Mouse (Mus musculus) right cerebral cortex, adult 18-20 months (tissue): ENCODE results near the gene Mcrs1.

Source experiments
- DNase-seq: peaks from one replicate; pipeline ENCODE4 v3.0.0; 2022; ENCODE audit warnings: mixed read lengths

The Mcrs1 gene

DNA sequence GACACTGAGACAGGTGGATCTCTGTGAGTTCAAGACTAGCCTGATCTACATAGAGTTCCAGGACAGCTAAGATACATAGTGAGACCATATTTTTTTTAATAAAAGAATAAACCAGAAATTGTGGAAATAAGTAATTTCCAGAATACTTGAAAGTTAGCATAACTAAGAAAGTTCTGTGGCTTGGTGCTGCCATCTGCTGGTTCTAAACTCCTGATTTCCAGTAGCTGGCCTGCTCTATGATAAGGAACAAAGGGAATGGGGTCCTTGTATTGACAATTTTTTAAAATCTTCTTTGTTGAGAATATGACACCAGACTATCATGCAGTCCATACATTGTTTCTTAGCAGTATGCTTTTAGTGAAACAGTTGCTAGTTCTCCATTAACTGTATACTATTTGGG lies 53.0 kb downstream of the Mcrs1 start:
- DNase-seq = no peak

DNA sequence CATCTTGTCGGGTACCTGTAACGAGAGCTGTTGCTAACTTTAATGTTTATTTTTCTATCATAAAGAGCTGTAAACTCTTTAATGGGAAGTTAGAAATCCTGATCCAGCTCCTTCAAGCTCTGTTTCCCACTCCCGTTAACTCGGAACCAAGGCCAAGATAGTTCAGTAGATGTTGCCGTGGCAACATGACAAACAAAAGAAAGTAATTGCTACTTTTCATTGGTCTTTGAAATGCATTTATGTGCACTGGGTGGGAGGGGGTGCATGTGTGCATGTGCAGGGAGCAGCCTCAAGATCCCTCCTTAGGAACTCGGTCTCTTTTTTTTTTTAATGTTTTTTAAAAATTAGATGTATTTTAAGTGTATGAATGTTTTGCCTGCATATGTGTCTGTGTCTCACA lies 56.7 kb downstream of the Mcrs1 start:
- DNase-seq = no peak

DNA sequence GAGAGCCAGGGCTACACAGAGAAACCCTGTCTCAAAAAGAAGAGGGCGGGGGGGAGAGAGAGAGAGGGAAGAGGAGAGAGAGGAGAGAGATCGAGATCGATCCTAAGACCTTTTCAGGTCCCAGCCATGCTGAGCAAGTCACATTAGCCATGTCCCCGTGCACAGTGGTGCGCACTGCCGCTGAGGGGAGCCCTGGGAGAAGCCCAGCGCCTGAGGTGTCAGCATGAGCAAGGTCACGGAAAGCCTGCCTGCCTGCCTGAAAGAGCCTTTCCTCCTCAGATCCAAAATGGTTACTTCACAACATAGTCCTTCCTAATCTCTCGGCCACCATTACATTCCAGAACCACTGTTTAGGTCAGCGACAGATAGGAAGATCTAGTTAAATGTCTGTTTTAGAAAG lies 57.4 kb downstream of the Mcrs1 start:
- no peak for DNase-seq
